Mouse (Mus musculus) cerebellum, adult (tissue): ENCODE measurements around the gene Cadm1.

ENCODE experiments used
- ATAC-seq: cut with Nextera tagmentation; 2 replicates; pipeline ENCODE4 v1.9.2; 2017; ENCODE audit warnings: mild to moderate bottlenecking, moderate library complexity, mixed read lengths; ENCODE audit not compliant: insufficient number of reproducible peaks, low FRiP score, low TSS enrichment

The Cadm1 gene

DNA sequence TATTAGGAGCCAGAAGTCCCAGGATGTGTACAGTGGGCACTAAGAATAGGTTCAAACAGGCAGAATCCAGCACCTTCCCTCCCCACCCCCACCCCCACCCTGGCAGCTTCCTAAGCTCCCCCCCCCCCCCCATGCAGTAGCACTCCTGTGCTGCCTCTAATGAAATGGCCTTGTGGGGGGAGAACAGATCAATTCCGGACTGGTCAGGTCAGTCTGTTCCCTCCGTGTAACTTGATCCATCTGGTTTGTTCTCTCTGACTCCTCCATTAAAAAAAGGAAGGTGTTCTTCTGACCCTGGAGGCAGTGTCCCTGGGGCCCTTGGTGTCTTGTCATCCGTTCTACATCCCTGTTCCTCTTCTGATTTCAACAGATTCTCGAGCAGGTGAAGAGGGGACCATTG lies 317.8 kb downstream of the Cadm1 start:
- ATAC-seq, result no peak

DNA sequence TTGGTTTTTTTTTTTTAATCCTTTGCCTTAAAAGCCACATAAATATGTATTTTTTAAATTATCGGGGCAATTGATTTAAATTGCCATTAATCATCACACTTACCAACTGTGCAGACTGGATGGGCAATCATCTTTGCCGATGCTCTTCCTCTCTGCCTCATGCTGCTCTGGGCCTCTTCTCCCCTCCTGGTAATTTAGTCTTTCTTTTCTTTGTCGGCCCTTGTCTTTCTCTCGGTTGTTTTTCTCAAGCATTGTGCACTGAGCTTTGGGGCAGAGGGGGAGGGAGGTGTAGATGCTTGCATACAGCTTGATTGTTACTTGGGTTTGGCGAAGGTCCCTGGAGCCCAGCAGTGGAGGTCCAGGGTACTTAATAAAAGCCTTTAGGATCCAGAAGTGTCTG lies 318.8 kb downstream of the Cadm1 start:
- no peak for ATAC-seq

DNA sequence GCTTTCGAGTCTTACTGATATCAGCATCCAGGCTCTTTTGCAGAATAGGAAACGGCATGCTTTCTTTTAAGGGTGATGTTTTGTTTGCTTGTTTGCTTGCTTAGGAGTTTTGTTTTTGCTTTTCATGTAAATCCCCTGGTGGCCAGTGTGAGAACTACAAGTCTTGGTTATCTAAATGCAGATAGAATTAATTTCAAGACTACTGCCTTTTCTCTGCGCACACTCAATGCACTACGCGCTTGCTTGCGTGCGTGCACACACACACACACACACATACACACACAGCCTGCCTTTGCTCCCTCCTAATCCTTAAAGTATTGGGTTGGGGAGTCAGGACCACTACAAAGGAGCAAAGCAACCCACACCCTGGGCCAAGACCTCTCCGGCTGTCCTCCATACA lies 326.3 kb downstream of the Cadm1 start:
- no peak for ATAC-seq

DNA sequence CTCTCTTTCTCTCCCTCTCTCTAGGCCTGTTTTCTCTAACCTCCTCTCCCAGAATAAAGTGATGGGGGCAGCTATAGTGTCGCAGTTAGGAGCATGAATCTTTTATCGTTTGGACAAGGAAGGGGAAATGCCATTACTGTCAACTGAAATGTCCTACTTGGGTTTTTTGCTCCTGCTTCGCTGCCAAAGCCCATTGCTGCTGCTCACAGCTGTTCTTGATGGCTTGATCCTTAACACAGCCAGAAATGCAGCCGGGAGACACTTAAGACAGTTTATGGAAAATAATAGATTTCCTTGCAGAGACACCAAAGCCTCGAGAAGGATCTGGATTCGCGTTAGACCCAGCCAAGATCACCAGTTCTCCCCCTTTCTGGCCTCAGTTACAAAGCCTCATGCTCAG lies 327.3 kb downstream of the Cadm1 start:
- no peak for ATAC-seq

DNA sequence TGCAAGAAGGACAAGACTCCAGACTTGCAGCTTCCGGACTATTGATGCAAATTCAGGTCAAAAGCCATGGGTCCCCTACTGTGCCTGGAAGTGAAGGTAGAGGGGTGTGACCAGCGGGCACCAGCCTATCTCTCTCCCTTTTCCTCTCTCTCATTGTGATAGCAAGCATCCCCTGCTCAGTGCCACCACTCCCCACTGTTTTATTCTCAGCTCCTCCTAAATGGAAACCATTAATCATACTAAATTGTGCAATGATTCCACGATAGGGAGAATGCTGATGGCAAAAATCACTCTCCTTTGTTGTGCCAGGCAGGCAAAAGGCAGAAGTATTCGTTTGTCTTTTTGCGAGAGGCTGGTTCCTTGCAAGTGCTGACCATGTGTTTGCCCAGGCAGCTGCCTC lies 328.2 kb downstream of the Cadm1 start:
- ATAC-seq, result no peak

DNA sequence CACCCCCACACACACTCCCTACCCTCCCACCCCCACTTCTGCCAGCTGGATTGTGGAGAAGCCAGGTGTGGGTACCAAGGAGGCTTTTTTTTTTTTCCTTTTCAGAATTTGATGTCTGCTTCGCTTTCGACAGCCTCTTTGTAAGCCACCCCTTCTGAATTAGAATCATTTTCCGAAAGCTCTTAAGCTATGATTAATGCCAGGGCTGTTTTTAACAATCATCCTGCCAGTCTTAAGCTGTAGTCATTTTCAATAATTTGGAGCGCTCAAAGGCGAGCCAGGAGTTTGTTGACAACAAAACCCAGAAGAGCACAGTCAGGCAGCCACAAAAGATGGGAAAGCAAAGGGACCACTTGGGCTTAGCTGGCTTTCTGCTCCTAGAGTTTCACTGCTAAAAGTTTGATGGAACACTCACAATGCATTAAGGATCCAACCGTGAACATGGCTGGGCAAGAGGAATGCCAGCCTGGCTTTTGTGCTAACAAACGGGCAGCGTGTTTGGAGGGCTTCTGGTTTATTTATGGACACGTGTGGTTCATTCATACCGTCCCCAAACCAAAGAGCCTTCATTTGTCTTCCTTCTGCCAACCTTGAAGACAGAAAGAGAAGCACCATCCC lies 328.9 kb downstream of the Cadm1 start:
- ATAC-seq, result no peak

DNA sequence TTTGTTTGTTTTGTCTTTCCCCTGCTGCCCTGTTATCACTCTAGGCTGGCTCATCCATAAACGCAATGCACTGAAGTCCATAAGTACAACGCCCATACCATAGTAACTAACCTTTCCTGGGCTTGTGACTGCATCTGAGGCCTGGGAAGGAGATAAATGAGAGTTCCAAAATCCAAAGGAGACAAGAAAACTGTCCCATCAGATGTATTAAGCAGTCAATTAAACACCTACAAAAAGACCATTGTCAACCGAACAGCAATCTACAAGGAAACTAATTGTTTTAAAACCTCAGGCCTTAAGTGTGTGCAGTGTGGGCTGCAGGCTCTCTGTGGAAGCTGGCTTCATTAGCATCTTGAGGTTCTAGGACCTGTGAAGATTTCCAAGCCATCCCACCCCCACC lies 331.0 kb downstream of the Cadm1 start:
- ATAC-seq, result no peak

DNA sequence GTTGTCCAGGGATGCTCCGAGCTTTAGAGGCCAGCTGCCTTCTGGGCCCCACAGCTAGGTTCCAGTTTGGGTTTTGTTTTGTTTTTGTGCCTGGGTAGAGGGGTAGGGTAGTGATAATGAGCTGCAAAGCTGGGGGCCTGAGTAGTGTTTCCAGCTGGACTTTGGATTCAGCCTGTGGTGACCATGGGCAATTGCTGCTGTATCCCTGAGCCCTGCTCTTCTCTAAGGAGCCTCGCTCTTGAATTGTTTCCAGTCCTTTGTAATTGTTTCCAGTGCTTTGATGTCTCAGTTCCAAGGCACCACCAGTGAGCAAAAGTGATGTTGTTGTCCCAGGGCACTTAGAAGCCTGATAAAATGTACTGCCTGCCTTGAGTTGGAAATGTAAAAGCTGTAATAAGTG lies 331.8 kb downstream of the Cadm1 start:
- no peak for ATAC-seq

DNA sequence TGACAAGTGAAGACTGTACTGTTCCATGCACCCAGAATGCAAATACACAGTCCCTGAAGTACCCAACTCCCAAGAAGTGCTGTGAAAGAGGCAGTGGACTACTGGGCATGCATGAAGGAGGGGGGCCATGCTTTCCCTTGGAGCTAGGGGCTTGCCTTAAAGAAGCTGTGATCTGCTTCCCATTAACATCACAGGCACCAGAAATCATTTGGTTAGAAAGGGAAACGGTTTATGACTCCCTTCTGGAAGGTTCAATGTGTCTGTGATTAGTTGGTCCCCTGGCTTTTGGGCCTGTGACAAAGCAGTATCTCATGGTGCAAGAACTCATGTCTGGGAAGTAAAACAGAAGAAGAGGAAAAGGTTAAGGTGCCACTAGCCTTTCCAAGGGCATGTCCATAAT lies 336.0 kb downstream of the Cadm1 start:
- no peak for ATAC-seq

DNA sequence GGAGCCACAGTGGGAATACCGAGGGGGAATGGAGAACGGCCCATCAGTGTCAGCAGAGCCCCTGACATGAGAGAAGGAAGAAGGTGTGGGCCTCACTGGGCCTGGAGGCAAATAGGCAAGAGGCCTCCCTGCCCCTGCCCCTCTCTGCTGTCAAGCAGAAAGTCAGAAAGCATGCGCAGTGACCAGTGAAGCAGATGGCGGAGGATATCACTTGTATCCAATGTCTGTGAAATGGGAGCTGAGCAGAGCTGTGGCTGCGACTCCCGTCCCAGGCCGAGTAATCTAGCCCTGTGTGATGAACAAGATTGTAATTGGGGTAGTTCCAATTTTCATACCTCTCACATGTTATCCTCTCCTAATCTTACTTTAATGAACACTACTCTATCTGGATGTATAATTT lies 337.5 kb downstream of the Cadm1 start:
- ATAC-seq, result no peak

DNA sequence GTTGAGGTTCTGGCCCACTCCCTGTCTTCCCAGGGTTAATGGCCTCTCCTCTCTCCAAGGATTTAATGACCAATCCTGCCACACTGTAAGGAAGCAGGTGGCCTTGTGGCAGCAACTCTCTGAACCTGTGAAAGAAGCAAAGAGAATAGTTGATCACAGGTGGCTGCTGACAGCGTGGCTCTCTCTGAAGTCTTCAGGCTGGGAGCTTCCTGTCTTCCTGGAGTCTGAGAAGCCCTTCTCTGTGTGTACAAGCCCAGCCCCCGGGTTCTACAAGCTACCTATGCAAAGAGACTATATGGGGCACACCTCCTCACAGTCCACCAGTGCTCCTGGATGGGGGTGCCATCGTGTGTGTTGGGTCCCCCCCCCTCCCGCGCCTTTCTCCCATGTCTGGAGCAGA lies 339.7 kb downstream of the Cadm1 start:
- no peak for ATAC-seq

DNA sequence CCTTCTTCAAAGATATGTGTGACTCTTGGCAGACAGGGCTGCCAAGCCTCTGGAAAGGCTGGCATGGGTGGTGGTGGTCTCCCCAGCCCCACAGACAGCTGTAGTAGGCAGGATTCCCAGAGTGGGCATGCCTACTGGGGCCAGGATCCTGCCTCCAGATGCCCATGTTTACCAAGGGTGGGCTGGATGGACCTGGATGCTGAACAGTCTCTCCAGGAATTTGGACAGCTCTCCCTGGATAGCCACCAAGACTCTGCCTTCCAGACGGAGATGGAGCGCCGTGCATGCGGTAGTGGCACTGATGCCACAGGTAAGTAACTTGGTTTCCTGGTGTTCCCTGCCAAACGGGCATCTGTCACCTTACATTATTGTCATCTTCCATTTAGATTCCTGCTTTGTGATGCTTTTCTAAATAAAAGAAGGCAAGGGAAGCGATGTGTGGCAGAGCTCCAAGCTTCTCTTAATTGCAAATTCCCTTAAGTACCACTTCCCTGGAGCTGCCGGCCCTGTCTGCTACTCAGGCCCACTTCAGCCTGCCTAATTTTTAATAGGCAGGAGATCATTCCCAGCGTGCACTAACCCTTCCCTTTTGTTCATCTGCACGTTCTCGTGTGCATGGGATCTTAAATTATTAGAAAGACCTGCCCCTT lies 346.7 kb downstream of the Cadm1 start:
- ATAC-seq, result no peak

DNA sequence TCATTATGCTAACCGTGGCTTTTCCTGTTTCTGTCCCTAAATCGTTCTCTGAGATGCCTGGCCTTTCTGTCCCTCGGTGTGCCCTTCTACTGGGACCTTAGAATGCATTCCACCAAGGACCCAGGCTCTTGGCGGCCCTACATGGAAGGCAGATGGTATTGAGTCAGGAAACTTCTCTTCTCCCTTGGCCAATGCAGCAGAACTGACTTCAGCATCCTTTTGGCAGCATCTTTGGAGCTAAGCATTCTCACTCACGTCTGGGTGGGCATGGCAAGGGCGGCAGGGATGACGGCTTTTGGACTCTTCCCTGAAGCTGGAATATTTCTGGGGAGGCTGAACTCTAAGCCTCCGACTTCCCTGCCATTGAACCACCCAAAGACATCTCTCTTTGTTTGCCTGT lies 350.2 kb downstream of the Cadm1 start:
- no peak for ATAC-seq

DNA sequence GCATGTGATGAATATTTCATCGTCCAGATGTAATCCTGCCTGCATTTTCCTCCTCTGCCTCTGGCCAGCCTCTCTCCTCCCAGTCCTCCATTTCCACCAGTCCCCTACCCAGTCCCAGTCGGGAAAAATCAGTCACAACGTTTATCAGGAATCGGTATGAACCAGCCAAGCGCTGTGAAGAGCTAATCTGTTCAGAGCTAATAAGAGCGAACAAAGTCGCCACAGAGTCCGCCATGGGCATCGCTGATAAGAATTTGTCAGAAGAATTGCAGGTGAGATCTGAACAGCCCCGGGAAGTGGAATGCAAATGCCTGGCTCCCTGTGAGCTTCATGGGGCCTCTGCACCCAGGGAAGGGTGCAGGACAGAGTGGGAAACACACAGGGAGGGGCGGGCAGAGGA lies 352.4 kb downstream of the Cadm1 start:
- ATAC-seq, result no peak

DNA sequence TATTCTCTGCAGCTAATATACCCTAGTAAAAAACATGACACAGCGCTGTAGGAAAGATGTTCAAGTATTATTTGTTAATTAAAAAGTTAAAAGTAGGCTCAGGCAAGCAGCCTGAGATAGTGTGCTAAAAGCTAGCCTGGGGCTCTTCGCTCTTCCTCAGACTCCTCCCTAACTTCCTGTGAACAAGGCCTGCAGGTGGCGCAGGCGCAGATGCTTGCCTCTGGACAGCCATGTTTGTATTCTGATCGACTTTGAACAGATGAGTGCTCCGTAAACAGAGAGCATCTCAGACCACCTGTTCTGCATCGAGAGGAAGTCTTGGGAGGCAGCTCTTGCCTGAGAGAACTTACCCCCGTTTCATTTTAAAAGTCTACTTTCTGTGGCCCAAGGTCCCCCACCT lies 361.7 kb downstream of the Cadm1 start:
- ATAC-seq, result no peak

DNA sequence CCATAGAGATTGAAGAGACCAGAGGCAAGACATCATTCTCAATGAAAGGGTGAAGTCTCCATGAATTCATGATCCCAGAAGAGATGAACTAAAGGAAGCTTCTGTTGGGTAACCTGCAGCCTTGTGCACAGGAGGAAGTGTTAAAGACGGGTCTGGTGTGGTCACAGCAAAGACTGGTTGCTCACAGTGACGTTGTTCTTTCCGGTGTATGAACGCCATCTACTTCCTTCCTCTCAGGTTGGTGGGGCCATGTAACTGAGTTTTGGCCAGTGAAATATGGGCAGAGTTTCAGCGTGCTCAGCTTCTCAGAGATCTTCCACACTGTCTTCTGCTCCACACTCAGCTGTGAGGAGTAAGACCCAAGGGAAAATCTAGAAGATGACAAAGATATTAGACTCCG lies 363.0 kb downstream of the Cadm1 start:
- ATAC-seq, result no peak

DNA sequence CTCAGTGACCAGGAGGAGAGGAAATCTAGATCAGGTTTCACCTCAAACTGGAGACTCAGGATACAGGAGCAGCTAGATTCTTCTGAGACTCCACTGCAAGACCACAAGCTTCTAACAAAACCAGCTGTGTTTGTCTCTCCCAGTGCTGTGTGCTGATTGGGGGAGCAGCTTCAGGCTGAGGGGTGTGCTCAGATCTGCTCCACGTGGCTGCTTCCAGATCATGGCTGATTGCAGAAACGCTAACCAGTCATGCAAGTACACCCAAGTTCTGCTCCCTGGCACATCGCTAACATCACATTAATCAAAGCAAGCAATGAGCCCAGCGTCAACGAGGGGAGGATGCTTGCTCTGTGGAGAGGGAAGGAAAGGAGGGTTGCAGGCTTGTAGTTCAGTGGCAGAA lies 364.1 kb downstream of the Cadm1 start:
- no peak for ATAC-seq

DNA sequence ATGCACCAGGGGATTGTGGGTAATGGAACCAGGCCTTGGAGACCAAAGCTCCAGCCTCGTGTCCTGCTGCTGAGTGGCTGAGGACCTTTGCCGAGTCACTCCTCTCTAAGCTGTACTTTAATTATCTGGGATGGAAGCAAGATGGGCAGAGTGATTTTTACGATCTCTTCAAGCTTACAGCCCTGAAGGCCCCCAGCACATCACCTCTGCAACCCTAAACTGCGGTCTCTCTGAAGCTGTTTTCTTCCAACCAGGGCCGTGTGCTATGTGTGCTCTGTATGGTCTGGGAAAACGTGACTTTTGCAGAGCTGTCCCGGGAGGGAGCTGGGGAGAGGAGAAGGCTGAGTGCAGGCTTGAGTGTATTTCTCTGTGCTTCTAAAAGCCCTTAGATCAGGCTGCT lies 364.7 kb downstream of the Cadm1 start:
- ATAC-seq, result no peak

DNA sequence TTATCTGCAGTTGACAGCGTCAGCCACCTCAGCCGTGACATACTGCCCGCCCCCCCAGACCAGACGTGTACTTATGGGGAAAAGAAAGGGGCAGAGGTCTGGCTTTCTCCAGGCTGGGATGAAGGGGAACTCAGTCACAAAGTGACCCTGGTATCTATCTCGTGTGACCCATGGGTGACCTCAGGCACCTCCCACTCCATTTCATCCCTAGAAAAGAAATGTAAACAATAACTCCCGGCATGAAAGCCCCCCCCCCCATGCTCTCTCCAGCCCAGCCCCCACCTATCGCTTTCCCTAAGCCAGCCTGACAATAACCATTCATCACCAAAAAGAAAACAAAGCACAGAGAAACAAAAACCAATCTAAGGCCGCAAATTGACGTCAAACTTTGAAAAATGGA lies 365.1 kb downstream of the Cadm1 start:
- no peak for ATAC-seq

DNA sequence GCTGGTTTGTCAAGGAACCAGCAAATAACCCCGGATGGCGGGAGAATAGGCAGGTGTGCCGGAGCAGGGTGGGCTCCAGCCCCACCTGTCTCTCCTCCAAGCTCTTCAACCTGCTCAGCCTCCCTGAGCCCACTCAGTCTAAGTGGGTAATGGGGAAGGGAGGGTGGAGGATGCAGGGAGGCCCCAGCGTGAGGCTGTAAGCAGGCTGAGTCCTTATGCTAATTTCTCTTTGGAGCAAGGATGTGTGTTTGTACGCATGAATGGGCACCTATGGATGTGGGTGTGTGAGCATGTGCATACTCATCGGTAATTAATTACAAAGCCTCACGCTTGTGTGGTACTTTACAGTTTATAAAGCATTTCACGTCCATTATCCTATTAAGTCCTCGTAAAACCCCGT lies 370.8 kb downstream of the Cadm1 start:
- ATAC-seq, result no peak

DNA sequence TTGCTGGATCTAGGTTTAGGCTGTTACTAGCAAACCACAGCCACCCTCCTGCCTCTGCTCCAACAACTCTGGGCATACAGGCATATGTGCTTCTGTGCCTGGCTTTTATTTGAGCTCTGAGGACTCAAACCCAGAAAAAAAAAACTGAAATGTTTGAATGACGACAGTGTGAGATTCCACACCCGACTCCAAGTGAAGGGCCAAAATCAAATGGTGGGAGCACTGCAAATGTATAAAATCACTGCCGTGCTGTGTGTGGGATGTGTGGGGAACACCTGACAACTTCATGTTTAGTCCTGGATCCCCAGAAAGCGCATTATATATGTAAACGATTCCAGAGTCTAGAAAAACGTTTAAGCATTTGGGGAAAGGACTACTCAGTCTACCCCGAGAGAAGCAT lies 373.7 kb downstream of the Cadm1 start:
- ATAC-seq, result no peak

DNA sequence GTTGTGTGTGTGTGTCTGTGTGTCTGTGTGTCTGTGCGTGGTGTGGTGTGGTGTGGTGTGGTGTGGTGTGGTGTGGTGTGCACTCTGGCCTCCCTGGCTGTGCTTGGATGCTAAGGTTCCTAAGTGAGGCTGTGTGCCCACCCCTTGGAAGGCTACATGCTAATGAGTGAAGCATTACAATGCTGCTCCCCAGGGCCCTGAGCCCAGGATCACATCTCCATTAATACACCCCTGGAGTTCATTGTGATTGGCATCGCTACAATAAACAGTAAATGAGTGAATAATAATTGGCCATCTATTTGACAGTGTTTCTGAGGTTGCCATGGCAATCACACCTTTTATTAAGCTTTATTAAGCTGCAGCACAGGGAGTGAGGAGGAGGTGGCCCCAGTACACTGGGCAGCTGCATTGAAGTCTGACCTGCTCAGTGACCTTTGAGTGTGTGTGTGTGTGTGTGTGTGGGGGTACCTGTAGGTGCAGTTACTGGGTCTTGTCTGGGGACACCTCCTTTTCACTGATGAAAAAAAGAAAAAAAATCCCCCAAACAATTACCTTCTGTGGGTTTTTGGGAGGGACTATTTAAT lies 374.5 kb downstream of the Cadm1 start:
- ATAC-seq, result no peak
